Comparison of ENCODE assay signal across 20 mouse cellular contexts in genomic region chr2:25125146-25125545, GRCm38 (mm10). TPM values are rescaled to one million over a fixed set of nuclear protein-coding genes. Genes with fewer than 3 reads are reported as not detected.
DNase-seq lines count a peak whose midpoint lies in the region; ATAC-seq and TF ChIP-seq lines count a peak whose summit lies in the region.
"Had no signal": no experiment of that assay in that cellular context is flagged by ENCODE, and none has a peak within 500 bp of the region (broad histone marks: within the 10 kb centered on the region; RNA-seq: fewer than 3 reads in every experiment).

No protein-coding gene starts in this region.

- no peaks in the 10 kb centered on the region for H3K36me3 ChIP-seq in forebrain, embryonic 10.5 days (replicated peaks)
- no peaks in the 10 kb centered on the region for H3K36me3 ChIP-seq in forebrain, postnatal 0 days (ENCODE audit: insufficient read depth)
- no peaks in the 10 kb centered on the region for H3K36me3 ChIP-seq in midbrain, embryonic 12.5 days
- H3K36me3 ChIP-seq in midbrain, embryonic 15.5 days (replicated peaks): no peaks in the 10 kb centered on the region
- no peaks in the 10 kb centered on the region for H3K36me3 ChIP-seq in hindbrain, embryonic 13.5 days
- H3K36me3 ChIP-seq in neural tube, embryonic 14.5 days (ENCODE audit: control insufficient read depth, insufficient read depth, low read length): no peaks in the 10 kb centered on the region
- H3K36me3 ChIP-seq in kidney, embryonic 14.5 days (ENCODE audit: control insufficient read depth, insufficient read depth, low read length): no peaks in the 10 kb centered on the region
- H3K36me3 ChIP-seq: limb, embryonic 15.5 days; stomach, embryonic 15.5 days had no signal

- no peak overlapping the region for H3K9ac ChIP-seq in forebrain, postnatal 0 days
- H3K9ac ChIP-seq in midbrain, embryonic 12.5 days (replicated peaks): no peak overlapping the region
- no peak overlapping the region for H3K9ac ChIP-seq in midbrain, embryonic 15.5 days
- H3K9ac ChIP-seq in hindbrain, embryonic 13.5 days: no peak overlapping the region
- no peak overlapping the region for H3K9ac ChIP-seq in neural tube, embryonic 14.5 days (replicated peaks; ENCODE audit: low read depth, low read length)
- H3K9ac ChIP-seq in kidney, embryonic 14.5 days (ENCODE audit: low read depth, low read length): no peak overlapping the region
- H3K9ac ChIP-seq: limb, embryonic 15.5 days; stomach, embryonic 15.5 days had no signal

- H3K27ac ChIP-seq in forebrain, embryonic 10.5 days: peak overlapping the region; percentile 95
- H3K27ac ChIP-seq in forebrain, postnatal 0 days (ENCODE audit: low read depth, low read length): no peak overlapping the region
- peak overlapping the region; percentile 97 for H3K27ac ChIP-seq in midbrain, embryonic 12.5 days (replicated peaks)
- no peak overlapping the region for H3K27ac ChIP-seq in midbrain, embryonic 15.5 days
- peak overlapping the region; percentile 90 for H3K27ac ChIP-seq in hindbrain, embryonic 13.5 days
- peak overlapping the region; percentile 64 for H3K27ac ChIP-seq in neural tube, embryonic 14.5 days (ENCODE audit: low read depth, low read length)
- no peak overlapping the region; the same call in 1 of the 2 replicates for H3K27ac ChIP-seq in kidney, embryonic 14.5 days (ENCODE audit: low read depth, low read length)
- H3K27ac ChIP-seq: gastrocnemius, adult 2 months; left cerebral cortex, adult 2 months had no signal

- peaks cover 64% of the 10 kb centered on the region for H3K4me1 ChIP-seq in forebrain, embryonic 10.5 days
- no peaks in the 10 kb centered on the region for H3K4me1 ChIP-seq in forebrain, postnatal 0 days (ENCODE audit: insufficient read depth)
- peaks cover 54% of the 10 kb centered on the region for H3K4me1 ChIP-seq in midbrain, embryonic 12.5 days
- H3K4me1 ChIP-seq in midbrain, embryonic 15.5 days: peaks cover 25% of the 10 kb centered on the region
- peaks cover 56% of the 10 kb centered on the region for H3K4me1 ChIP-seq in hindbrain, embryonic 13.5 days (replicated peaks)
- peaks cover 11% of the 10 kb centered on the region; the same call in 1 of the 2 replicates for H3K4me1 ChIP-seq in neural tube, embryonic 14.5 days (ENCODE audit: control insufficient read depth, insufficient read depth, low read length)
- H3K4me1 ChIP-seq in kidney, embryonic 14.5 days (ENCODE audit: control insufficient read depth, insufficient read depth, low read length): peaks cover 9% of the 10 kb centered on the region; the same call in 1 of the 2 replicates

- H3K4me2 ChIP-seq in forebrain, postnatal 0 days (ENCODE audit: low read depth): no peak overlapping the region
- no peak overlapping the region for H3K4me2 ChIP-seq in midbrain, embryonic 12.5 days (replicated peaks)
- no peak overlapping the region for H3K4me2 ChIP-seq in midbrain, embryonic 15.5 days
- no peak overlapping the region for H3K4me2 ChIP-seq in hindbrain, embryonic 13.5 days
- H3K4me2 ChIP-seq in neural tube, embryonic 14.5 days (ENCODE audit: low read depth, low read length): no peak overlapping the region
- H3K4me2 ChIP-seq in kidney, embryonic 14.5 days (replicated peaks; ENCODE audit: low read depth, low read length): no peak overlapping the region
- H3K4me2 ChIP-seq: limb, embryonic 15.5 days; stomach, embryonic 15.5 days had no signal

- DNase-seq in forebrain, embryonic 10.5 days (ENCODE audit: extremely low spot score, low spot score): no peak
- no peak for DNase-seq in forebrain, postnatal 0 days
- DNase-seq in left cerebral cortex, adult 11 months (ENCODE audit: low spot score): no peak
- DNase-seq: cerebellum, adult 11 months; gastrocnemius, adult 2 months; heart, postnatal 10 days; kidney, postnatal 36 days; lung, postnatal 4 days had no signal

- H3K9me3 ChIP-seq in forebrain, embryonic 10.5 days: no peaks in the 10 kb centered on the region
- no peaks in the 10 kb centered on the region for H3K9me3 ChIP-seq in forebrain, postnatal 0 days (ENCODE audit: low read length)
- H3K9me3 ChIP-seq in midbrain, embryonic 12.5 days: no peaks in the 10 kb centered on the region
- no peaks in the 10 kb centered on the region for H3K9me3 ChIP-seq in midbrain, embryonic 15.5 days
- no peaks in the 10 kb centered on the region for H3K9me3 ChIP-seq in hindbrain, embryonic 13.5 days
- no peaks in the 10 kb centered on the region for H3K9me3 ChIP-seq in neural tube, embryonic 14.5 days (ENCODE audit: control insufficient read depth, low read length)
- no peaks in the 10 kb centered on the region for H3K9me3 ChIP-seq in kidney, embryonic 14.5 days (ENCODE audit: control insufficient read depth, low read length)
- H3K9me3 ChIP-seq: limb, embryonic 15.5 days; stomach, embryonic 15.5 days had no signal

- no peak for TF ChIP-seq CTCF in forebrain, postnatal 0 days (IDR thresholded peaks at IDR 0.05; ENCODE audit: low read depth)

- ATAC-seq in forebrain, postnatal 0 days: no peak
- ATAC-seq in midbrain, embryonic 12.5 days (ENCODE audit: low FRiP score, low read depth): no peak
- no peak for ATAC-seq in midbrain, embryonic 15.5 days (replicated peaks)
- no peak for ATAC-seq in hindbrain, embryonic 13.5 days (ENCODE audit: low FRiP score)
- ATAC-seq in neural tube, embryonic 14.5 days (ENCODE audit: low read depth): no peak
- no peak for ATAC-seq in kidney, embryonic 14.5 days (ENCODE audit: low FRiP score, low TSS enrichment)
- ATAC-seq: activated CD4-positive, CD25-positive, alpha-beta regulatory T cell, adult 4 months; intestine, embryonic 16.5 days had no signal

- WGBS in forebrain, embryonic 10.5 days: 81% methylated on average over 6 of the region's 6 CpGs
- WGBS in forebrain, postnatal 0 days: 59% methylated on average over 6 of the region's 6 CpGs
- WGBS in midbrain, embryonic 12.5 days: 66% methylated on average over 6 of the region's 6 CpGs
- 62% methylated on average over 6 of the region's 6 CpGs for WGBS in midbrain, embryonic 15.5 days
- 58% methylated on average over 6 of the region's 6 CpGs for WGBS in hindbrain, embryonic 13.5 days
- 56% methylated on average over 6 of the region's 6 CpGs for WGBS in neural tube, embryonic 14.5 days
- WGBS in kidney, embryonic 14.5 days: 93% methylated on average over 6 of the region's 6 CpGs

- peaks cover 22% of the 10 kb centered on the region for H3K27me3 ChIP-seq in forebrain, embryonic 10.5 days (ENCODE audit: poor library complexity, severe bottlenecking)
- no peaks in the 10 kb centered on the region for H3K27me3 ChIP-seq in forebrain, postnatal 0 days (ENCODE audit: insufficient read depth, low read length)
- peaks cover 35% of the 10 kb centered on the region for H3K27me3 ChIP-seq in midbrain, embryonic 12.5 days
- H3K27me3 ChIP-seq in midbrain, embryonic 15.5 days (replicated peaks): no peaks in the 10 kb centered on the region
- H3K27me3 ChIP-seq in hindbrain, embryonic 13.5 days: 0 out of 2 replicates have a peak, but pooled peaks cover 3% of the 10 kb centered on the region
- no peaks in the 10 kb centered on the region for H3K27me3 ChIP-seq in neural tube, embryonic 14.5 days (ENCODE audit: control insufficient read depth, insufficient read depth, low read length)
- H3K27me3 ChIP-seq in kidney, embryonic 14.5 days (ENCODE audit: control insufficient read depth, insufficient read depth, low read length): no peaks in the 10 kb centered on the region
- H3K27me3 ChIP-seq: CH12.LX; limb, embryonic 15.5 days; stomach, embryonic 15.5 days had no signal

- no peak overlapping the region for H3K4me3 ChIP-seq in forebrain, embryonic 10.5 days
- H3K4me3 ChIP-seq in forebrain, postnatal 0 days (ENCODE audit: low read depth, low read length): no peak overlapping the region
- no peak overlapping the region for H3K4me3 ChIP-seq in midbrain, embryonic 12.5 days
- H3K4me3 ChIP-seq in midbrain, embryonic 15.5 days: no peak overlapping the region
- no peak overlapping the region for H3K4me3 ChIP-seq in hindbrain, embryonic 13.5 days
- H3K4me3 ChIP-seq in neural tube, embryonic 14.5 days (ENCODE audit: low read depth, low read length): no peak overlapping the region
- H3K4me3 ChIP-seq in kidney, embryonic 14.5 days (ENCODE audit: low read length): no peak overlapping the region
- H3K4me3 ChIP-seq: gastrocnemius, adult 2 months; left cerebral cortex, adult 2 months; limb, embryonic 15.5 days had no signal

RNA-seq across cellular contexts. Expression of gene Noxa1, which starts 30.2 kb away (rescaled TPM):
- polyA plus RNA-seq in forebrain, embryonic 10.5 days (2016; fragmentation: Nextera tagmentation; extraction: Ambion mirVana): 0.26 and 0.29 TPM in 2 replicates
- not detected in 2 replicates for total RNA-seq in forebrain, postnatal 0 days (2014; rRNA removed)
- not detected in 2 replicates for polyA plus RNA-seq in forebrain, postnatal 0 days (2015; fragmentation: Nextera tagmentation; extraction: Ambion mirVana)
- not detected in 2 replicates for polyA plus RNA-seq in midbrain, embryonic 12.5 days (2016; fragmentation: Nextera tagmentation; extraction: Ambion mirVana)
- polyA plus RNA-seq in midbrain, embryonic 15.5 days (2015; fragmentation: Nextera tagmentation; extraction: Ambion mirVana): not detected in 2 replicates
- polyA plus RNA-seq in hindbrain, embryonic 13.5 days (2015; fragmentation: Nextera tagmentation; extraction: Ambion mirVana): not detected in 2 replicates
- polyA plus RNA-seq in neural tube, embryonic 14.5 days (2014; fragmentation: Nextera tagmentation; extraction: Ambion mirVana): 0.17 TPM in 1 of 2 replicates, not detected in the other
- 0.36 and 0.53 TPM in 2 replicates for polyA plus RNA-seq in kidney, embryonic 14.5 days (2014; fragmentation: Nextera tagmentation; extraction: Ambion mirVana)
- total RNA-seq: gastrocnemius, adult 2 months; heart, adult 8-10 months; heart, postnatal 10 days; left cerebral cortex, adult 2 months had no signal

RNA-seq across cellular contexts. Expression of gene Entpd8, which starts 45.0 kb away (rescaled TPM):
- not detected in 2 replicates for polyA plus RNA-seq in forebrain, embryonic 10.5 days (2016; fragmentation: Nextera tagmentation; extraction: Ambion mirVana)
- not detected in 2 replicates for total RNA-seq in forebrain, postnatal 0 days (2014; rRNA removed)
- polyA plus RNA-seq in forebrain, postnatal 0 days (2015; fragmentation: Nextera tagmentation; extraction: Ambion mirVana): not detected in 2 replicates
- not detected in 2 replicates for polyA plus RNA-seq in midbrain, embryonic 12.5 days (2016; fragmentation: Nextera tagmentation; extraction: Ambion mirVana)
- not detected in 2 replicates for polyA plus RNA-seq in midbrain, embryonic 15.5 days (2015; fragmentation: Nextera tagmentation; extraction: Ambion mirVana)
- polyA plus RNA-seq in hindbrain, embryonic 13.5 days (2015; fragmentation: Nextera tagmentation; extraction: Ambion mirVana): not detected in 2 replicates
- 0.27 TPM in 1 of 2 replicates, not detected in the other for polyA plus RNA-seq in neural tube, embryonic 14.5 days (2014; fragmentation: Nextera tagmentation; extraction: Ambion mirVana)
- 1.3 and 3.0 TPM in 2 replicates for polyA plus RNA-seq in kidney, embryonic 14.5 days (2014; fragmentation: Nextera tagmentation; extraction: Ambion mirVana)
- total RNA-seq: CH12.LX; gastrocnemius, adult 2 months; heart, adult 8-10 months; heart, postnatal 10 days; left cerebral cortex, adult 2 months had no signal
- polyA plus RNA-seq: activated CD4-positive, CD25-positive, alpha-beta regulatory T cell, adult 4 months; limb, embryonic 15.5 days had no signal

RNA-seq across cellular contexts. Expression of gene Nrarp, which starts 55.4 kb away (rescaled TPM):
- 37.4 and 40.7 TPM in 2 replicates for polyA plus RNA-seq in forebrain, embryonic 10.5 days (2016; fragmentation: Nextera tagmentation; extraction: Ambion mirVana)
- 38.2 and 40.0 TPM in 2 replicates for total RNA-seq in forebrain, postnatal 0 days (2014; rRNA removed)
- 17.0 and 17.8 TPM in 2 replicates for polyA plus RNA-seq in forebrain, postnatal 0 days (2015; fragmentation: Nextera tagmentation; extraction: Ambion mirVana)
- 91.2 and 92.1 TPM in 2 replicates for polyA plus RNA-seq in midbrain, embryonic 12.5 days (2016; fragmentation: Nextera tagmentation; extraction: Ambion mirVana)
- polyA plus RNA-seq in midbrain, embryonic 15.5 days (2015; fragmentation: Nextera tagmentation; extraction: Ambion mirVana): 15.3 and 18.1 TPM in 2 replicates
- polyA plus RNA-seq in hindbrain, embryonic 13.5 days (2015; fragmentation: Nextera tagmentation; extraction: Ambion mirVana): 21.4 and 24.6 TPM in 2 replicates
- 10.7 and 15.1 TPM in 2 replicates for polyA plus RNA-seq in neural tube, embryonic 14.5 days (2014; fragmentation: Nextera tagmentation; extraction: Ambion mirVana)
- 8.7 and 21.0 TPM in 2 replicates for polyA plus RNA-seq in kidney, embryonic 14.5 days (2014; fragmentation: Nextera tagmentation; extraction: Ambion mirVana)

Comparison
In these comparisons a context has a peak if more than half of its experiments do, and no peak if none do; other contexts are left out.
1. H3K27ac ChIP-seq: peak in forebrain, embryonic 10.5 days (single experiment), midbrain, embryonic 12.5 days (single experiment), hindbrain, embryonic 13.5 days (single experiment) and neural tube, embryonic 14.5 days (single experiment); none in forebrain, postnatal 0 days (single experiment), midbrain, embryonic 15.5 days (single experiment) and kidney, embryonic 14.5 days (single experiment).